Mouse (Mus musculus): ENCODE measurements at regions not wholly inside any gene's neighbourhood (a gene's known extent, or its start where the extent isn't known, plus 50 kb on each side); places are given as distances from the start of the nearest gene placed in this dataset.
A peak's percentile ranks its signal among the peaks of the same experiment; 100 is the strongest.

DNA sequence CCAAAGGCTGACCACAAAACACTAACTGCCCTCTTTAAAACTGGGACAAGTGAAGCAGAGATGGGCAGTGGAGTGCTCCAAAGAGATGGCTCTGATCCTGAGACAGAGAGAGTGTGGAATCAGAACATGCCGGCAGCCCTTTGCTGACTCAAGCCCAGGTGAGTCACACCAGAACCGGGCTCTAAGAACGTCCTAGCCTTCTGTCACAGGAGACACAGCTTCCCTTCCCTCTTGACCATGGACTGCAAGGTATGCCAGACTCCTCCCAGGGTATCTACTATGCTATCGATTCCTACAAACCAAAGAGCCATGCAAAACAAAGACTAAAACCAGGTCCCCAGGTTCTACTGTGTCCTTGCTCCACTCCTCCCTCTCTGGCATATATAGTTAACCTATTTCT lies 98.0 kb downstream of the Dhx15 start:
- no peak for DNase-seq

DNA sequence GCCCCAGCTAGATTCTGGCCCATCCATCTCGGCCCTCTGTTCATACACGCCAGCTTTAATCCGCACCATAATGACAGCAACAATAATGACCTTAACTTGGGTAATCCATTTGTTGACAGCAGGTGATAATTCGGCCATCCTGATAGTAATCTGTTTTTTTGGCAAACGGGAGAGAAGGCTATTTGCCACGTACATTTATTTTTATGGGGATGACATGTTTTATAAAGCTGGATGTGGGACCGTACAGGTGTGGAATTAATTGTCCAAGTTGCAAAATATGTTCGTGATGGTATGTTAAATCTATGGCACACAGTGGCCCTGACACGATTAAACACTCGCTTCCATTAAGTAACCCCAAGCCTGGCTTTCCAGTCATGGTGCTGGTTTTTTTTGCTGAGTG lies 102.2 kb downstream of the Dhx15 start:
- no peak for DNase-seq

GRCm38 (mm10) chr5:52086766-52087429 lies 103.4 kb downstream of the Dhx15 start:
- no peak for DNase-seq

GRCm38 (mm10) chr5:52080268-52080667 lies 110.0 kb downstream of the Dhx15 start:
- DNase-seq = peak; percentile 75

GRCm38 (mm10) chr5:52077696-52078095 lies 112.6 kb downstream of the Dhx15 start:
- no peak for DNase-seq

DNA sequence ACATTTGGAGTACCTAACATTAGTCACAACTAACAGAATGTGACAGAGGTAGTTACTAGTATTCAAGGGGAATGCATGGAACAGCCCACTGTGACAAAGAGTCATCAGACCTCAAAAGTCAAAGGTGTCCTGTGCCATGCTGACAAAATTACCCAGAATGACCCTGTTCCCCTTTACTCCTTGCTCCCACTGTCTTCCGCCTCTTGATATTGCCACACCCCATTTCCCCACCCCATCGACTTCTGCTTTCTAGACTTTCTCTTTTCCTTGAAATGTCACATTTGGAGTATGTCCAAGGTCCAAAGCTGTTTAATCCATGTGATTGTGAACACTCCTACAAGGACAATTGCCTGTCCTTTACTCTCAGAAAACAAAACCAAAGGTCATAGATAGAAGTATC lies 115.2 kb downstream of the Dhx15 start:
- no peak for DNase-seq

GRCm38 (mm10) chr5:52064804-52065451 lies 125.4 kb downstream of the Dhx15 start:
- peak; percentile 77 for DNase-seq

GRCm38 (mm10) chr5:52062214-52062613 lies 128.1 kb downstream of the Dhx15 start:
- DNase-seq = peak; percentile 26

- no peak for DNase-seq
Measured at GRCm38 (mm10) chr5:52061226-52061625, 129.1 kb downstream of the Dhx15 start.

- DNase-seq = no peak
Measured at GRCm38 (mm10) chr5:52057261-52057660, 133.1 kb downstream of the Dhx15 start.

GRCm38 (mm10) chr5:52052072-52052465 lies 138.2 kb downstream of the Dhx15 start:
- no peak for DNase-seq

DNA sequence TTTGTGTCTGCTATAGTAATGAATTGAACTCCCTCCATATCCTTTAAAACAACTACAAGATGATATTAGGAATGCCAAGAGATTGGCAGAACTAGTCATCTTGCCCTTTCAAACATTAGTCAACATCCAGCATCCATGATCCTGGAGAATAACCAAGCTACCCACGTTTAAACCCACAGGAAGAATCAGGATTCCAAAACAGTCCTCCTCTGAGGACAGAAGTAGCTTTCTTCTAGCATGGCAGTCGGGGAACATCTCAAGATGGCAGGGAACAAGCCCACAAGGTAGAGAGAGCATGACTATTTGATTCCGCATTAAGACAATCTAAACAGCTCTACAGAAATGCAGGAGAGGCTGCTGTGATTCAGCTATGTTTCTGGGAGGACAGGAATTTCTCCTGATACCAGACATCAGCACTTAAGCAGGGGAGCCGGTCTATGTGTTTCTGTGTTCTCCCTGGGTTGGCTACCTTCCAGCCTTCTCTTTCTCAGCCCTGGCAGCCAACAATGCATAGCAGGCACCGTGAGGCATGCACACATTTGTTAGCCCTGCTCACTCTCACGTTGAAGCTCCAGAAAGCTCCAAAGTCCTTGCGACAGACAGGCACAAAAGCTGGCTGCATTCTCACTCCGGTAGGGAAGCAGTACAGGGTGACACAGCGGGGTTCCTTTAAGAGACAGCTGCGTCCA lies 138.8 kb downstream of the Dhx15 start:
- DNase-seq = peak; percentile 51

GRCm38 (mm10) chr5:52048790-52049189 lies 141.5 kb downstream of the Dhx15 start:
- DNase-seq = no peak

DNA sequence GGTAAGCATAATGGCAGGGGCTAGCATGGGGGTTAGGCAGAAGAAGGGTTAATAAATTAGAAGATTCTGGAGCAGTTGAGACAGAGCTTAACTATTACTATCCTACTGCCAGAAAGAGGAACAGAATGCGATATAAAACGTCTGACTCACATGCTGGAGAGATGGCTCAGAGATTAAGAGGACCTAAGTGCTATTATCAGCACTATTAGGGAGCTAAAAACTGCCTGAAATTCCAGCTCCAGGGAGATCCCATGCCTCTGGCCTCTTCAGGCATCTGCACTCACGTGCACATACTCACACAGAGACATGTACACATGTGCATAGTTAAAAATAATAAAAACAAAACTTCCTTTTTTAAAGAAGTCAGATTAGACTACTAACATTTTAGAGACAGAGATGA lies 143.6 kb downstream of the Dhx15 start:
- DNase-seq = no peak

GRCm38 (mm10) chr5:52044101-52044500 lies 146.2 kb downstream of the Dhx15 start:
- DNase-seq = no peak

GRCm38 (mm10) chr5:52041447-52041846 lies 148.9 kb downstream of the Dhx15 start:
- no peak for DNase-seq

DNA sequence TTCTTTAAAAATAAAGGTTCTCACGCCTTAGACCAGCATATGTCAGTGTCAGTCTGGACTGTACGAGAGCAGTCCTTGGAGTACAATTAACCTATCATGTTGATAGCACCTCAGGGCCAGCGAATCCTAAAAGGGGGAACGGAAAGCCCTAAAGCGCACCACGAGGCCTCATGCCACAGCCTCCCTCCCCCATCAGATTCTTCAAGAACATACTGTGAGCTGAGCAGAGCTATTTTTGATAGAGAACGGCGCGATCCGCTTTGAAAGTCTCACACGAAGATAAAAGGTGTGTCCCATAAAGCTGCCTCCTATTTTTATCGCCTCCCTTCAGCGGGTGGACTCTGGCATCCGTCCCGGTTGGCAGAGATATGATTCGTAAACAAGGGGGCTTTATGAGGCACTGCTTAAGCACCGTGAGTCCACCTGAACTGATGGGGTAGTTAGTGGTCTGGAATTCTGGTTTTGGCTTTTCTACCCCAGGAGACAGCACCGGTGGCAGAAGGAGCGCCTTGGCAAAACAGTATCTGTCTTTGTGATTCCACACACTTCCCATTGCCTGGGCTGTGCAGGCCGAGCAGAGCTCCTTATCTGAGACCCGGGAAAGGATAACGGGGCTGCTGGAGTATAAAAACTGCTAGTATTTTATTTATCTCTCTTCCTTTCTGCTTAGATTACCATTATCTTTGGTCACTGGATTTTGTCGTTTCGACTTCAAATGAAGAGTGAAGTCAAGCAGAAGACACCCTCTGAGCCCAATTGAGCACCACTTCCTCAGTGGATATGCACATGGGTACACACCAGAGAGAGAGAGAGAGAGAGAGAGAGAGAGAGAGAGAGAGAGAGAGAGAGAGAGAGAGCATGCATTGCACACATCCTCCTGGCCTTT lies 149.6 kb downstream of the Dhx15 start:
- peak; percentile 40 for DNase-seq

DNA sequence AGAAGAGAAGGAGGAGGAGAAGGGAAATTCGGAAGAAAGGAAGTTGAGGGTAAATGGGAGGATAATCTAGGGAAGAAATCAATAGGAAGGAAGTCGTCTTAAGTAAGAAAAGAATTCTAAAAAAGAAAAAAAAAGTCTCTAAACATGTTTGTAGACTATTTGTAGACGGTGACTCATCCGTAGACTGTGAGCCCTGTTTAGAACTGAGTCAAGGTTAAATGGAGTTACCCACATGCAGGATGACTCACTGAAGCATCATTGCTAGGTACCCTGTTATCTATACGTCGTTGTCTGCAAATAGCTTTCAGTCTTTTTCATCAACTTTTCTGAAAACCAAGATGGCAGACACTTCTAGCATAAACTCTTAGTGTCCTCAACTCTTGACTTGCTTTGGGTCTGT lies 155.0 kb downstream of the Dhx15 start:
- DNase-seq = no peak

DNA sequence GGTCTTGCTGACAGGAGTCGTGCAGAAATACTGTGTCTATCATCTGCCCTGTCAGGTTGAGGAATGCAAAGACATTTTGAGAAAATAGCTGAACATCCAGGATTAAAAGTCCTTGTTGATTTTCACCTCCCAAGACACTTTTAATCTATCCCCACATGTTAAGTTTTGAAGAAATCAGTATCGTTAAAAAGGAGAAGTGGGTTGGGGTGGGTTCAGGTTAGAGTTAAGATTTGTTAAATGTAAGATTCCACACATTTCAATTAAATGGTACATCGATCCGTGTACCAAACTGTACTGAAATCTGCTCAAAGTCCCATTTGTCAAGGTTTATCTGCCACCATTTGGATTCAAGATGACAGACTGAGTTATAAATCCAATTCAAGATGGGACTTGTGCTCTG lies 162.8 kb downstream of the Dhx15 start:
- no peak for DNase-seq

DNA sequence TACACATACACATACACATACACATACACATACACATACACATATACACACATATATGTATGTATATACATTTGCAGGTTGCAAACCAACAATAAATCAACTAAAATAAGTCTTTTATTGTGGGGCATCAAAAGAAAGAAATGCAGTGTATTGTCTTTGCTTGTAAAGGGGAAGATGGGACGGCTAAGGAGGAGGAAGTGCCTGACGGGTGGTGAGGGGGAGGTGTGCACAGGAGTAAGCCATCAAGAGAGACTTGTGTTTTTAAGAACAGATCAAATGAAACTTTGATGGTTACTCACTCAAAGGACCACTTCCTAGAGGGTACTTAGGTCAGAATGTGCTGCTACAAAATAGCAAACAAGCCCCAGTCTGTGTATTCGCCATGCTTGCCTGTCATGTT lies 164.2 kb downstream of the Dhx15 start:
- DNase-seq = no peak

- DNase-seq = peak; percentile 76
Measured at GRCm38 (mm10) chr5:52023212-52023611, 167.1 kb downstream of the Dhx15 start.

DNA sequence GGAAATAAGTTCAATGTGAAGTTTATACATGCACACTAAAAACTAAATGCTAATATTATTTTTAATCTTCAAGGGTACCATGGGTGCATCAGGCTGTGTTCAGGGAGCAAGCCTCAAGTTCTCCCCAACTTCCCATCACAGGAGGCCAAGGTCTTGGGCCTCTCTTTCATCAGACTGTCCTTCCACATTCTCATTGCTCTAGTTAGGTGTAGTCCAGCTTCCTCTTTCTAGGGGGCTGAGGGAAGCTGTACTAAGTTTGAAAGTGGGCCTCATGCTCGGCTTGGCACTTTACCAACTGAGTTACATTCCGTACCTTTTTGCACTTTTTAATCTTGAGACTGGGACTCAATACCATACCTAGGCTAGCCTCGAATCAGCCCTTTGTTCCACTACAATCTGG lies 173.3 kb downstream of the Dhx15 start:
- no peak for DNase-seq

GRCm38 (mm10) chr5:52015786-52016185 lies 174.5 kb downstream of the Dhx15 start:
- peak; percentile 59 for DNase-seq

Measured in cerebellum, adult 11-12 months (tissue).